Mouse (Mus musculus) forebrain, embryonic 13.5 days (tissue): ENCODE measurements around the gene Zfp423. TPM values are rescaled to one million over a fixed set of nuclear protein-coding genes. Genes with fewer than 3 reads are reported as not detected.
A peak's percentile ranks its signal among the peaks of the same experiment; 100 is the strongest.

ENCODE experiments used
- ATAC-seq: fragments of 200-750 bp; cut with Nextera tagmentation; 2 replicates; pipeline ENCODE4 v1.8.0; 2017
- H3K27ac ChIP-seq: fragments of 300-500 bp; sonication (generic); 2 replicates; pipeline ENCODE4 v1.5.1; 2015; ENCODE audit warnings: inconsistent platforms, mild to moderate bottlenecking, moderate library complexity
- H3K27me3 ChIP-seq: fragments of 300-500 bp; sonication (generic); 2 replicates; pipeline ENCODE4 v1.6.1; 2015; ENCODE audit warnings: mild to moderate bottlenecking, inconsistent platforms
- H3K36me3 ChIP-seq: fragments of 300-500 bp; sonication (generic); 2 replicates; pipeline ENCODE4 v1.6.1; 2015; ENCODE audit warnings: mild to moderate bottlenecking, inconsistent platforms; ENCODE audit not compliant: poor library complexity, severe bottlenecking
- H3K4me1 ChIP-seq: fragments of 300-500 bp; sonication (generic); 2 replicates; pipeline ENCODE4 v1.6.1; 2015; ENCODE audit warnings: inconsistent platforms
- H3K4me2 ChIP-seq: fragments of 300-500 bp; sonication (generic); 2 replicates; pipeline ENCODE4 v1.6.1; 2015; ENCODE audit warnings: inconsistent platforms, mild to moderate bottlenecking, moderate library complexity
- H3K4me3 ChIP-seq: fragments of 300-500 bp; sonication (generic); 2 replicates; pipeline ENCODE4 v1.5.1; 2015; ENCODE audit warnings: mild to moderate bottlenecking, inconsistent platforms
- H3K9ac ChIP-seq: fragments of 300-500 bp; sonication (generic); 2 replicates; pipeline ENCODE4 v1.6.1; 2015; ENCODE audit warnings: mild to moderate bottlenecking, inconsistent platforms
- H3K9me3 ChIP-seq: fragments of 300-500 bp; sonication (generic); replicated peaks from 2 replicates; pipeline ENCODE4 v1.6.1; 2016; ENCODE audit warnings: inconsistent platforms
- WGBS: fragments of 180-500 bp; shearing (Covaris S2); methylation state at CpG from one replicate; pipeline ENCODE4 v1.1.7; 2015; 5-methylcytosine and 5-hydroxymethylcytosine counted together
- polyA plus RNA-seq: library from polyadenylated mRNA; unstranded; fragments of >200 nt; fragmentation: Nextera tagmentation; extraction: Ambion mirVana; gene quantifications from 2 replicates; pipeline ENCODE4 v1.2.1, GENCODE M21; 2015

The Zfp423 gene
- polyA plus RNA-seq, 1 experiment from 2014 or later, result 23.2 TPM

DNA sequence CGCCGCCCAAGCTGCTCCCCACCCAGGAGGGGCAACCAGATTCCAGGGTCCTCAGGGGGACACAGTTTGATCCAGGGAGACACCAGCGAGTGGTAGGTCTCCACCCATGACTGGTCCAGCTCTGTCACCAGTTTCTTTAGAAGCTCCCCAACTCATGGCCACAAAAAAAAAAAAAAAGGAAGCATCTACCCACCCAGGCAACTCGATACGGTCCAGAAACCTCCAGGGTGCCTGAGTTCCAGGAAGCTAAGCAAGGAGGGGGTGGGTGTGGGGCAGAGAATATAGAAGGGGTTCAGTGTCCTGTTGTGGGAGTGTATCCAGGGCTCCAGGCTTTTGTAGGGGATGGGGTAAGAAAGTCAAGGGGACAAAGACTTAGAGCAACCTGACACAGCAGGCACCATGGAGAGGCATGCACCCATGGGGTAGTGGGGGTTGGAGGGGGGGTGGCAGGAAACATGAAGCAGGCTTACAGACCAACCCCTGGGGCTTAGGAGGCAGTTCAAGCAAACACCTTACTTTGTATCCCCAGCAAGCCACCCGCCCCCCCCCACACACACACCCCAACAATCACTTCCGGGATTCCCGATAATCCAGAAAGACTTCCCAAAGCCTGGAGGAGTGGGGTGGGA lies 20.0 kb downstream of the Zfp423 start:
- Histone ChIP-seq H3K36me3 (no peaks in the 10 kb centered on the region), H3K4me1 (peaks cover 63% of the 10 kb centered on the region), H3K9me3 (no peaks in the 10 kb centered on the region), H3K4me2 (peak overlapping the region; percentile 51), H3K27me3 (no peaks in the 10 kb centered on the region), H3K9ac (no peak overlapping the region), H3K27ac (peak overlapping the region; percentile 31; the same call in 1 of the 2 replicates), H3K4me3 (no peak overlapping the region)
- peak; percentile 0; the same call in 1 of the 2 replicates for ATAC-seq
- WGBS, result 14% methylated on average over 8 of the region's 8 CpGs

DNA sequence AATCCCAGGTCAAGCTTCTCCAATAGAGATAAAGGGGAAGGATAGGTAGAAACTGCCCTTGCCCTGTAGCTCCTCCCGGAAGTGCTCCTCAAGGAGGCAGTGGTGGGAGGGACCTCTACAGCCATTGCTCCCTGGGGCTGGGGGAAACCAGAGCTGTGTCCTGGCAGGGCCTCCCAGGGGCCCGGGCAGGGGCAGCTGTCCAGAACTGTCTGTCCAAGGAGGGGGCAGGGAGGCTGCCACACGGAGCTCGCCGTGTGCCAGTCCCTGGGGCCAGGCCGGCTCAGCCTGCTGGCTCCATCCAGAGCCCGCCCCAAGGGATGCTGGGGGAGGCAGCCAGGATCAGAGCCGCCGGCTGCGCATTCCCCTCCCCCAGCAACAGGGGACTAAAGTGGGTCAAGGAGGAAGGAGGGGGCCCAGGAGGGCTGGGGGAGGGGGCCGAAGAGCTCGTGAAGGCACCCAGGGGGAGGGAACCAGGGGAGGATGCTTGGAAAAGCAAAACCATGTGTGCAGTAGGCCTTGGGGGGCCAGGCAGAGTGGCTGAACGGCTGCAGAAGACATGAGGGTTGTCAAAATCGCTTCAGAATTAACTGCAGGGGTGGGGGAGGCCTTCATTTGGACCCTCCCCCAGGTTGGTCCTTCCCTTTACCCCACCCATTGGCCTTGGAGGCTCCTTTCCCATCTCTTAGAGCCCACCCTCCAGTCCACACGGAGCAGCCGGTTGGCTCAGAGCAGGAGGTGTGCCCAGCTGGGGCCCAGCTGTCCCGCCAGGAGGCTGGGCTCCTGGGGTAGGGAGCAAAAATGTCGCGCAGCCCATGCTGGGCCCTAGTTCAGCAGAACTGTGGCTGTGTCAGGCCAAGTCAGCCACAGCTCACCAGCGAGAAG lies 20.8 kb downstream of the Zfp423 start:
- peak; percentile 77 for ATAC-seq
- Histone ChIP-seq H3K27me3 (no peaks in the 10 kb centered on the region), H3K27ac (peak overlapping the region; percentile 41), H3K4me2 (peak overlapping the region; percentile 51), H3K9ac (peak overlapping the region; percentile 48), H3K4me1 (peaks cover 63% of the 10 kb centered on the region), H3K9me3 (no peaks in the 10 kb centered on the region), H3K4me3 (peak overlapping the region; percentile 12), H3K36me3 (no peaks in the 10 kb centered on the region)
- 3% methylated on average over 18 of the region's 20 CpGs for WGBS

DNA sequence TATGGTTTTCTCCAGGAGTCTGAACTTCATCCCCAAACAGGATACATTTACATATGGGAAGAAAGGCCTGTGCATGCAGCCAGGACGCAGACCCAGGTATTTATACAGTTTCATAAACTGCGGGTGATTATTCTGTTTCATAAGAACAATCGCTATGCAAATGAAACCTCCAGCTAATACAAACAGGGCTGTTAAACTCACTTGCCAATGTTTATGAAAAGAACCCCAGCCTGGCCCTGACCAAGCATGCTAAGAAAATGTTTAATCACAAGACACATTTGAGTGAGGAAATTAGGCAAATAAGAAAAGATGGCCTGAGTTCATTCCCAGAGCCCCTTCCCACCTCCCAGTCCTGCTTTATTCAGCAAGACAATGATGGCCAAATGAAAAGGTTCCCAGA lies 22.2 kb downstream of the Zfp423 start:
- no peaks in the 10 kb centered on the region for H3K27me3 ChIP-seq
- H3K4me3 ChIP-seq, result no peak overlapping the region
- H3K4me1 ChIP-seq, result peaks cover 71% of the 10 kb centered on the region
- no peak overlapping the region for H3K9ac ChIP-seq
- ATAC-seq, result peak; percentile 28
- peak overlapping the region; percentile 51; the same call in 1 of the 2 replicates for H3K4me2 ChIP-seq
- H3K27ac ChIP-seq, result 0 out of 2 replicates have a peak overlapping the region, but pooled peaks have one; percentile 41
- no peaks in the 10 kb centered on the region for H3K9me3 ChIP-seq
- H3K36me3 ChIP-seq, result no peaks in the 10 kb centered on the region
- 29% methylated on average over 3 of the region's 3 CpGs for WGBS

DNA sequence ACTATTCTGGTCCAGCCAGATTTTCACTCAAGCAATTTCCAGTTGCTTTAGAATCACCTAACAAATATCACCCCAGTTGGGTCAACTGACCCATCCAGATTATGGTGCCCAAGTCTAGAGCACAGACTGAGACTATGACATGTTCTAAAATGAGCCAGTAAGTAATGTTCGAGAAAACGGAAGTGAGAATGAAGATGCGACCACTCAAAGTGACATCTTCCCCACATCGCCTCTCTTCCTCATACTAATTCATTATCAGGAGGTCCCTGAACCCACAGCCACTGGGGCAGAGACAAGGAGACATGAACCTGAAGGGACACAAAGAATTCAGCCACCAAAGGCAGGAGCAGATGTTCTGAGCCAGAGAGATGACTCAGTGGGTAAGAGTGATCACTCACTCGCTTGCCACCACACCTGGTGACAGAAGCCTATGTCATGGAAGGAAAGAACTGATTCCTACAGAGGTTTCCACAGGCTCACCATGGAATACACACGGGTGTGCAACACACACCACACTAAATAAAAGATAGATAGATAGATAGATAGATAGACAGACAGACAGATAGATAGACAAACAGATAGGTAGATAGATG lies 24.2 kb downstream of the Zfp423 start:
- no peak overlapping the region for H3K27ac ChIP-seq
- ATAC-seq, result no peak
- no peak overlapping the region for H3K9ac ChIP-seq
- no peak overlapping the region for H3K4me3 ChIP-seq
- peaks cover 70% of the 10 kb centered on the region for H3K4me1 ChIP-seq
- H3K36me3 ChIP-seq, result no peaks in the 10 kb centered on the region
- no peaks in the 10 kb centered on the region for H3K27me3 ChIP-seq
- no peak overlapping the region for H3K4me2 ChIP-seq
- WGBS, result 97% methylated on average over 6 of the region's 6 CpGs
- H3K9me3 ChIP-seq, result no peaks in the 10 kb centered on the region

DNA sequence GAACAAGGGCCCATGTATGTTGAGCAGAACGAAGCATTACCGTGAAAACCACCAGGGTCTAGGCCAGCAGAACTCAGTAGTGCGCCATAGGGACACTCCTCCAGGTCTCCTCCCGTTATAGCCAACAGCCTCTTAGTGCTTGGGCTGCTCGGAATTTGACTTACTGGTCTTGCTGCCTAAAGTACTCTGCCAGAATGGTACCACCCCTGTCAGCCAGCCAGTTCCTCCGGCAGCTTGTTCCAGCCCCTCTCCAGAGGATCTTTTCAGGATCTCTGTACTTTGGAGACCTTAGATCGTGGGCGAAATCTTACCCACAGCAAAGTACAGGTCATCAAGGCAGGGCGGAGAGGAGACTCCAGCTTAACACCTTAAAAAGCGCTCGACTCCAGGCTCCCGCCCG lies 25.2 kb downstream of the Zfp423 start:
- Histone ChIP-seq H3K27ac (no peak overlapping the region), H3K27me3 (no peaks in the 10 kb centered on the region), H3K9ac (no peak overlapping the region), H3K4me1 (peaks cover 66% of the 10 kb centered on the region), H3K36me3 (no peaks in the 10 kb centered on the region), H3K9me3 (no peaks in the 10 kb centered on the region), H3K4me3 (no peak overlapping the region), H3K4me2 (no peak overlapping the region)
- 70% methylated on average over 13 of the region's 13 CpGs for WGBS
- no peak for ATAC-seq

DNA sequence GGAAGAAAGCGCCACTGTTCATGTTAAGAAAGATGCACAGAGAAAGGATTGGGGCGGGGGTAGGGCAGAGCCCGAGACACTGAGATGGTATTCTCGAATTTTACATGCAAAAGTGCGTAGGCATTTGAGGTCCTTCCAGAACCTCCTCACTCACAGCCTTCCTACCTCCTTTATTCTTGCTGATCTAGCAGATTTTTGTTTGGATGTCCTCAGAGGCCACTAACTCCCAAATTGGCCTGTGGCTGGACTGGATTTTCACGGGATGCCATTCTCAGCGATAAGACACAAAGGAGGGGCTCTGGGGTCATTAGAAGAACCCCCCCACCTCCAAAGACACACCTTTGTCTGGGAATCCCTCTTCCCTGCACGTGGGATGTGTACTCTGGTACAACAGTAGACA lies 25.6 kb downstream of the Zfp423 start:
- Histone ChIP-seq H3K27me3 (no peaks in the 10 kb centered on the region), H3K27ac (no peak overlapping the region), H3K4me1 (peaks cover 66% of the 10 kb centered on the region), H3K36me3 (no peaks in the 10 kb centered on the region), H3K9ac (no peak overlapping the region), H3K9me3 (no peaks in the 10 kb centered on the region), H3K4me2 (no peak overlapping the region), H3K4me3 (no peak overlapping the region)
- WGBS, result 65% methylated on average over 8 of the region's 8 CpGs
- ATAC-seq, result no peak

DNA sequence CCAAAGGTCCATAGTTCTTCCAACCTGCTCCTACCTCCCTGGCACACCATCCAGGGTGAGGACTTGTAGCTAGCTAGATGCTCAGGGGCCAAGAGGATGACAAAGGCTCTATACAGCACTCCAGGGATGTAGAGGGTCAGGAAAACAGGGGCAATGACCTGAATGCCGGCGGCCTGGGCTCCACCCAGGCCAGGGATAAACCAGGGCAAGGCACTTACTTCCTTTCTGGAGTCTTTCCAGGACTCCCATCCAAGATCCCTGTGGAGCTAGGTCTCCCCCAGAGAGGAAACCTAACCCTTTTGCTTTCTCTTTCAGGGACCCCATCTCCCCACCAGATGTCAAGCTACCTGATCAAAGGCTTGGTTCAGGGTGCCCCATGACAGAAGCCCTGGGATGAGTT lies 30.5 kb downstream of the Zfp423 start:
- H3K4me3 ChIP-seq, result no peak overlapping the region
- H3K27me3 ChIP-seq, result no peaks in the 10 kb centered on the region
- H3K27ac ChIP-seq, result no peak overlapping the region
- no peaks in the 10 kb centered on the region for H3K9me3 ChIP-seq
- H3K9ac ChIP-seq, result no peak overlapping the region
- no peaks in the 10 kb centered on the region for H3K36me3 ChIP-seq
- H3K4me1 ChIP-seq, result peaks cover 57% of the 10 kb centered on the region
- WGBS, result 32% methylated on average over 2 of the region's 2 CpGs
- no peak overlapping the region for H3K4me2 ChIP-seq
- ATAC-seq, result no peak

DNA sequence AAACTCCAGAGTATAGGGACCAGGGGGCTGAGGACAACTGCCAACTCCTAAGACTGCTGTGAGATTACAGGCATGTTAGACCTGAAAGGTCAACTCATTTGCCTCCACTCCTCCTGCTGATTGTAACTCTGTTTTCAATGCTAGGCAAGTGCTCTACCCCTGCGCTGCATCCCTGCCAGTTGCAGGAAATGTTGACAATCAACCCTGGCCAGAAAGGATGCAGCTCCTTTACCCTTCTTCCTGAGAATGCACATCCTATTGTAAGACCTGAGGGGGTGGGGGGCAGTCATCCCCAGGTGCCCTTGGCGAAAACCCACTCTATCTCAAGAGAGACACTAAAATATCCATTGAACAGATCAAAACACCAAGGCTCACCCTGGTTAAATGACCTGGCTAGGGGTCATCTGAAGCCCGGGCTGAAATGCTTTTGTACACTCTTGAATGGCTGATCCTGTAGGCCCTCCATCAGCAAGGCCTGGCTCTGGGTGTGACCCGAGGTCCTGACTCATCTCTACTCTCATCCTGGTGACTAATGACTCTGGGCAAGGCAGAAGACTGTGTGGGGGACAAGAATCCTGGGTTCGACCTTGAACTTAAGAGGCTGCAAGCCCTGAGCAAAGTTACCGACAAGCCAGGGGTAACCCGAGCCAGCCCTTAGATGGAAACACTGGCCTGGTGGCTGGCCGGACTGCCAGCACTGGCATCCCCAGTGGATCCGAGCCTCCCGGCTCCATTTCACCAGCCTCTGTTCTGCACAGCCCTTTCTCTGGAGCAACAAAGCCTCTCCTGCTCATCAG lies 32.2 kb downstream of the Zfp423 start:
- Histone ChIP-seq H3K9me3 (no peaks in the 10 kb centered on the region), H3K27me3 (no peaks in the 10 kb centered on the region), H3K4me2 (no peak overlapping the region), H3K36me3 (no peaks in the 10 kb centered on the region), H3K4me1 (peaks cover 40% of the 10 kb centered on the region), H3K4me3 (no peak overlapping the region), H3K9ac (no peak overlapping the region), H3K27ac (peak overlapping the region; percentile 16; the same call in 1 of the 2 replicates)
- no peak for ATAC-seq
- WGBS, result 51% methylated on average over 10 of the region's 10 CpGs

DNA sequence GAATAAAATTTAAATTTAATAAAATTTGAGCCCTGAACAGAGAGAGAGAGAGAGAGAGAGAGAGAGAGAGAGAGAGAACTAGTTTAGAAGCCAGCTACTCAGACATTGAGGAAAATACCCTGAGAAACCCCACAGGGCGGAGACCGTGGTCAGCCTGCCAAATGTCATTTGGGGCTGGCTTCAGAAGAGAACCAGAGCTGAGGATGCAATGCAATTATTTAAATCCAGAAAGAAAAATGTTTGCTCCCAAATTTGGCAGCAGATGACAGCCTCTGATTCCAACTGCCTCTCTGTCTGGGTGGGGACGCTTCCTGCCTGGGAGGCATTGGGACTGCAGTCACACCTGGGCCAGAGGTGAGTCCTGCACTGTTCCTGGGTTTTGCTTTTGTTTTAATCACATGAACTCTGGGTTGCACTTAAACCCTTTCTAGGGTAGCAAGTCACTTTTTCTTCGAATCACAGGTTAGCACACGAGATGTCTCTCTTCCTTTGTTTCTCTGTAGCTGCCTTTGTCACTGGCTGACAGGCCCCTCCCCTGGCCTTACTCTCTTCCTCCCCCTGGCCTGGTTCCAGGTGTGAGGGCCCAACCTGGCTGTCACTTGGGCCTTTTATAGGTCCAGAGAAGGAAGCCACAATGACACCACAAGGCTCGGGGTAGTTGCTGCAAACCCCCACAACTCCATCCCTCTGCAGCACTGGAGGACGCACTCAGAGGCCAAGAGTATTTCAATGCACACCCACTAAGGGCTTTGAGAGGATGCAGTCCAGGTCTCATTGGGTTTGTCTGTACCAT lies 33.1 kb downstream of the Zfp423 start:
- Histone ChIP-seq H3K4me3 (no peak overlapping the region), H3K27ac (no peak overlapping the region), H3K4me1 (peaks cover 38% of the 10 kb centered on the region), H3K27me3 (no peaks in the 10 kb centered on the region), H3K36me3 (no peaks in the 10 kb centered on the region), H3K9me3 (no peaks in the 10 kb centered on the region), H3K9ac (no peak overlapping the region), H3K4me2 (no peak overlapping the region)
- WGBS, result 74% methylated on average over 7 of the region's 7 CpGs
- ATAC-seq, result no peak

DNA sequence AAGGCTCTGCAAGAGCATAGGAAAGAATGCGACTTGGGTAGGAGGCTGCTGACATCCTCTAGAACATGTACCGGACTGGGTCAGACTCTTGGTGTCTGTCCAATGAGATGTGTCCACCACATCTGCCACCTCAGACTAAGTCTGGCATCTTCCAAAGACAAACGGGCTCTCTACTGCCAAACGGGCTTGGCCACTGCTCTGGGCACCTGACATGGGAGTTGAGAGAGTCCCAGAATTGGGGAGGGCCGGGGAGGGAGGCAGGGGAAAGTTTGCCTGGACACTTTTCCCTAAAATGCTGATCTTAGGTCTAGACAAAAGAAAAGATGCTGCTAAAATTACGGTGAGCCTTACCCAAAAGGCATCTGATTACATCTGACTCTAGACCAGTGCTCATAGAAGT lies 36.5 kb downstream of the Zfp423 start:
- WGBS, result 88% methylated on average over 6 of the region's 6 CpGs
- ATAC-seq, result no peak
- H3K9ac ChIP-seq, result no peak overlapping the region

DNA sequence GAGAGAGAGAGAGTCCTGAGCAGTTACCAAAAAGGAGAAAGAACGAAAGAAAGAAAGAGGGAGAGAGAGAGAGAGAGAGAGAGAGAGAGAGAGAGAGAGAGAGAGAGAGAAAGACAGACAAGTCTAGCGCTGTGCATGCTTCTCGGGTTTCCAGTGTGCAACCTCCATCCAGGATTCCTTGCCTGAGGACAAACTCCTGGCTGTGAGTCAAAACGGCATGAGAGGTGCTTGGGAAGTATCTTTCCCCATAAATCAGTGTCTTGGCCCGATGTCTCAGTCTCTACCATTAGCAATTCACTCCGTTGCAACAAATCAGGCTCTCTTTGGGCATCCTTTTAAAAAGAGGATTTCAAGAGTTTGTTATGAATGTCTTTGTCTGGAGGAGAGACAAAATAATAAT lies 36.9 kb downstream of the Zfp423 start:
- Histone ChIP-seq H3K36me3 (no peaks in the 10 kb centered on the region), H3K9ac (no peak overlapping the region), H3K27ac (no peak overlapping the region), H3K9me3 (no peaks in the 10 kb centered on the region), H3K27me3 (no peaks in the 10 kb centered on the region), H3K4me3 (no peak overlapping the region), H3K4me1 (peaks cover 31% of the 10 kb centered on the region), H3K4me2 (no peak overlapping the region)
- WGBS, result 84% methylated on average over 6 of the region's 6 CpGs
- ATAC-seq, result no peak

More for the DNA sequence above, 36.5 kb downstream of the Zfp423 start:
- Histone ChIP-seq H3K9me3 (no peaks in the 10 kb centered on the region), H3K4me3 (no peak overlapping the region), H3K27me3 (no peaks in the 10 kb centered on the region), H3K36me3 (no peaks in the 10 kb centered on the region), H3K27ac (no peak overlapping the region), H3K4me2 (no peak overlapping the region), H3K4me1 (peaks cover 30% of the 10 kb centered on the region)
